Mouse (Mus musculus): ENCODE results near the gene Ptpra. TPM values are rescaled to one million over a fixed set of nuclear protein-coding genes. Genes with fewer than 3 reads are reported as not detected.

Gene Ptpra
- 21.7 and 39.5 TPM in 2 replicates for total RNA-seq (2014; rRNA removed; ENCODE audit: low replicate concordance)
- 44.2 and 44.5 TPM in 2 replicates for polyA plus RNA-seq (2015; fragmentation: Nextera tagmentation; extraction: Ambion mirVana)

DNA sequence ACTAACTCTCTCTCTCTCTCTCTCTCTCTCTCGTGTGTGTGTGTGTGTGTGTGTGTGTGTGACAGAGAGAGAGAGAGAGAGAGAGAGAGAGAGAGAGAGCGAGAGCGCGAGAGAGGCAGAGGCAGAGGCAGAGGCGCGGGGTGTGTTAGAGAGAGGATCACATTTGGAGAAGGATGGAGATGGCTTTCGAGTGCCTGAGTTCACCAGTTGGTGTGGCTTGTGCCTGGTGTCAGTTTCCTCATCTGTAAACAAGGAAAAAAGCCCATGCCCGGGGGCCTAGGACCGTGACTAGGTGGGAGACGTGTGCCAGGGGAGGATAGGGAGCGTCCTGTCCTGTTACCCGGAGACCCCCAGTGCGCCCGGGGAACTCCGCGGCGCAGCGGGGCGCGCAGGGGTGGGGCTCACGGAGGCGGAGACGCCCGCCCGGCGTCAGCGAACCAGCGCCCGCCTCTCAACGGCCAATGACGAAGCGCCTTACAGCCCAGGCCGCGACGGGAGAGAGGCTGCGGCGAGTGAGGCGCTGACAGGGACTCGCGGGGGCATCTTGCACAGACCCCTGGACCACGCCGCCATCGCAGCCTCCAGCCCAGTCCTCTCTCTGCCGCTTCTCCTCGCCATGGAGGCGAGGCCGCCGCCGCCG is at the start of gene Ptpra:
Gene Ptpra, plus strand, starts transcription at position 485 of the 640 bp plus-strand sequence.
- Histone ChIP-seq H3K9ac (replicated peaks; ENCODE audit: low read depth, low read length) (peak within 1 kb of the TSS; percentile 68), H3K9me3 (replicated peaks; ENCODE audit: control insufficient read depth, low read length) (no peaks in the 10 kb centered on the region), H3K4me1 (ENCODE audit: control insufficient read depth, insufficient read depth) (peaks cover 28% of the 10 kb centered on the region), H3K27ac (ENCODE audit: low read depth) (peak within 1 kb of the TSS; percentile 82), H3K4me3 (ENCODE audit: low read depth, low read length) (peak within 1 kb of the TSS; percentile 91), H3K4me2 (ENCODE audit: low read depth, low read length) (peak within 1 kb of the TSS; percentile 88), H3K36me3 (replicated peaks; ENCODE audit: control insufficient read depth, insufficient read depth, low read length) (no peaks in the 10 kb centered on the region), H3K27me3 (ENCODE audit: control insufficient read depth, insufficient read depth, low read length) (0 out of 2 replicates have a peak, but pooled peaks cover 4% of the 10 kb centered on the region)
- under 1% methylated on average over 44 of the region's 50 CpGs for WGBS
- ATAC-seq (ENCODE audit: insufficient read depth, low read depth) (peak; percentile 97), DNase-seq (ENCODE audit: low spot score) (peak; percentile 73)
- TF ChIP-seq CTCF (IDR thresholded peaks at IDR 0.05; ENCODE audit: low read depth) (no peak), EP300 (IDR thresholded peaks at IDR 0.05; ENCODE audit: low read depth) (no peak)

DNA sequence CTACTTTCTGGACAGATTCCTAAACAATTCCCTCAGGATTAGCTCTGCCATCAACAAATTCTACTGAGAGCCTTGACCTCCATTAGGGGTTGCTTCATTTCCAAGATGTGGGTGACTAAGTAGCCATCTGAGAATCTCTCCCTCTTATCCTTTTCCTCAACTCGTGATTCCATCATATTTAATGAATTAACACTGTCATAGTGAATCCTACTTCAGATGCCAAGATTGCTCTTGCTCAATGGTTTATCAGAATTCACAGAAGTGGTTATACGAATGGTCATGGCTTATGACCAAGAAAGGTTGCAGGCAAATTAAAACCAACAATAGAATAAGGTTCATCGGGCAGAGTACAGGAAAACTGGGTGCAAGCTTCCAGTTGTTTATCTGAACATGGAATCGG is 48.2 kb upstream of the Ptpra start:
- Histone ChIP-seq H3K4me2 (ENCODE audit: low read depth, low read length) (no peak overlapping the region), H3K4me3 (ENCODE audit: low read depth, low read length) (no peak overlapping the region), H3K27ac (ENCODE audit: low read depth) (no peak overlapping the region), H3K36me3 (replicated peaks; ENCODE audit: control insufficient read depth, insufficient read depth, low read length) (no peaks in the 10 kb centered on the region), H3K27me3 (ENCODE audit: control insufficient read depth, insufficient read depth, low read length) (peaks cover 18% of the 10 kb centered on the region), H3K9me3 (replicated peaks; ENCODE audit: control insufficient read depth, low read length) (no peaks in the 10 kb centered on the region), H3K9ac (replicated peaks; ENCODE audit: low read depth, low read length) (no peak overlapping the region), H3K4me1 (ENCODE audit: control insufficient read depth, insufficient read depth) (peaks cover 12% of the 10 kb centered on the region; the same call in 1 of the 2 replicates)
- DNase-seq (ENCODE audit: low spot score) (no peak), ATAC-seq (ENCODE audit: insufficient read depth, low read depth) (no peak)
- 63% methylated on average over 4 of the region's 4 CpGs for WGBS
- TF ChIP-seq CTCF (IDR thresholded peaks at IDR 0.05; ENCODE audit: low read depth) (no peak), EP300 (IDR thresholded peaks at IDR 0.05; ENCODE audit: low read depth) (no peak)

DNA sequence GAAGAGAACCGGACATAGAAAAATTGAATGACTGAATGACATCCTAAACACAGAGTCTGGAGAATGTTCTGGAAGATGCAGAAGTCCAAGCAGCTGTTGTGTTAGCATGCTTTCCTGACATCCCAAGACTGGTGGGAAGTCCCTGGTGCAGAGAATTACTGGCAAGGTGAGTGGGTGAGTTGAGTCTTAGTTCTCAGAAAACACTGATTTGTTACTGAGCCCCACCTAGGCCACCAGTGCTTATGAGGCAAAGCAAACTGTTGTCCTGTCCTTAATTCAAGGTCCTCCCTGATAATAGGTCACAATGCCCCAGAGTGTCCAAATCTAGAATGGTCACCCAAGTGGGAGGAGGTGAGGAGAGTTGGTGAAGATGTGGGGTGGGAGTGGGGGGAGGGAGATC is 45.1 kb upstream of the Ptpra start, which contains the start of the genes Gm28372 and 1700020A23Rik:
Gene Gm28372, plus strand, starts transcription at position 301 of the 400 bp plus-strand sequence.
Gene 1700020A23Rik, plus strand, starts transcription at position 321 of the 400 bp plus-strand sequence.
- TF ChIP-seq EP300 (IDR thresholded peaks at IDR 0.05; ENCODE audit: low read depth) = no peak
- Histone ChIP-seq H3K4me3 (ENCODE audit: low read depth, low read length) (no peak within 1 kb of the TSS), H3K27me3 (ENCODE audit: control insufficient read depth, insufficient read depth, low read length) (no peaks in the 10 kb centered on the region), H3K9ac (replicated peaks; ENCODE audit: low read depth, low read length) (no peak within 1 kb of the TSS), H3K9me3 (replicated peaks; ENCODE audit: control insufficient read depth, low read length) (no peaks in the 10 kb centered on the region), H3K4me2 (ENCODE audit: low read depth, low read length) (no peak within 1 kb of the TSS), H3K4me1 (ENCODE audit: control insufficient read depth, insufficient read depth) (no peaks in the 10 kb centered on the region), H3K36me3 (replicated peaks; ENCODE audit: control insufficient read depth, insufficient read depth, low read length) (no peaks in the 10 kb centered on the region), H3K27ac (ENCODE audit: low read depth) (no peak within 1 kb of the TSS)
- 91% methylated on average over 1 of the region's 1 CpGs for WGBS
- ATAC-seq (ENCODE audit: insufficient read depth, low read depth) (no peak), DNase-seq (ENCODE audit: low spot score) (no peak)

DNA sequence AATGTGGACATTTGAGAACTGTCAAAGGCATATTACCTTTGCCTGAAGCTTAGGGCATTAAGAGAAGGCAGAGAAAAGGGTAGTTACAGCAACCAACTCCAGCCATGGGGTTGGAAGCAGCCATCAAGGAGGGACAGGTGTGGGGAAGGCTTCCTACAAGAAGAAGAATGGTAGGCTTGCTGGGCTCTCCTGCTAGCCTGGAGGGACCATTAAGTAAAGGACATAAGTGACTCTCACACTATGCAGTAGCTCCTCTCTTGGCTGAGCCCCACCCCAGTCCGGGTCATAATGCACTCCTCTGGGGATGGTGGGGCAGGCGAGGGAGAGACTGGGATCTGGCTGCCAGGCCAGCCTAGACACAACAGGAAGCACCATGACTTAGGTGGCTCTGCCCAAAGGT is 43.9 kb upstream of the Ptpra start, which contains the start of gene Tmem239:
Gene Tmem239, plus strand, starts transcription at position 301 of the 400 bp plus-strand sequence.
- ATAC-seq (ENCODE audit: insufficient read depth, low read depth) (no peak), DNase-seq (ENCODE audit: low spot score) (no peak)
- Histone ChIP-seq H3K36me3 (replicated peaks; ENCODE audit: control insufficient read depth, insufficient read depth, low read length) (no peaks in the 10 kb centered on the region), H3K9me3 (replicated peaks; ENCODE audit: control insufficient read depth, low read length) (no peaks in the 10 kb centered on the region), H3K4me3 (ENCODE audit: low read depth, low read length) (no peak within 1 kb of the TSS), H3K4me1 (ENCODE audit: control insufficient read depth, insufficient read depth) (no peaks in the 10 kb centered on the region), H3K4me2 (ENCODE audit: low read depth, low read length) (no peak within 1 kb of the TSS), H3K27ac (ENCODE audit: low read depth) (no peak within 1 kb of the TSS), H3K27me3 (ENCODE audit: control insufficient read depth, insufficient read depth, low read length) (no peaks in the 10 kb centered on the region), H3K9ac (replicated peaks; ENCODE audit: low read depth, low read length) (no peak within 1 kb of the TSS)
- no peak for TF ChIP-seq EP300 (IDR thresholded peaks at IDR 0.05; ENCODE audit: low read depth)
- TF ChIP-seq CTCF (IDR thresholded peaks at IDR 0.05; ENCODE audit: low read depth) = no peak
- 64% methylated on average over 2 of the region's 2 CpGs for WGBS

DNA sequence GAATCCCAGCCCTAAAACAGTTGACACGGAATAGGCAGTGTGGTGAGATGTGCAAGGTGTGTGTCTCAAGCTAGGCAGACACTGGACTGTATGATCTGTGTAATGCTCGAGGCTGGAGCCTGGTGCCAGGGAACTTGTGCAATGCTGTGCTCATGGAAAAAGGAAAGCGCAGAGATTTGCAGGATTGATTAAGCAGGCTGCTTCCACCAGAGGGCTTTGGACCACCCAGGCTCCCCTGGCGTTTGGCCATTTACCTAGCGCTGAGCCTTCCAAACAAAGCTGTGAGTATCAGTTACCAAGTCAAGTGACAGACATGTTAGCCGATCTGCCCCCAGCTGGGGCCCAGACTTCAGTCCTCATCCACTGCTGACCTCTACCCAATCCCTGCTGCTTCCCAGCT is 41.9 kb upstream of the Ptpra start:
- no peak overlapping the region for H3K9ac ChIP-seq (replicated peaks; ENCODE audit: low read depth, low read length)
- 25% methylated on average over 6 of the region's 6 CpGs for WGBS
- ATAC-seq (ENCODE audit: insufficient read depth, low read depth) = no peak

More for the DNA sequence above, 41.9 kb upstream of the Ptpra start:
- no peaks in the 10 kb centered on the region for H3K36me3 ChIP-seq (replicated peaks; ENCODE audit: control insufficient read depth, insufficient read depth, low read length)
- no peak for TF ChIP-seq EP300 (IDR thresholded peaks at IDR 0.05; ENCODE audit: low read depth)
- TF ChIP-seq CTCF (IDR thresholded peaks at IDR 0.05; ENCODE audit: low read depth) = no peak
- H3K9me3 ChIP-seq (replicated peaks; ENCODE audit: control insufficient read depth, low read length) = no peaks in the 10 kb centered on the region
- H3K4me1 ChIP-seq (ENCODE audit: control insufficient read depth, insufficient read depth) = no peaks in the 10 kb centered on the region
- H3K4me3 ChIP-seq (ENCODE audit: low read depth, low read length) = no peak overlapping the region
- DNase-seq (ENCODE audit: low spot score) = no peak
- H3K27me3 ChIP-seq (ENCODE audit: control insufficient read depth, insufficient read depth, low read length) = no peaks in the 10 kb centered on the region
- no peak overlapping the region for H3K27ac ChIP-seq (ENCODE audit: low read depth)
- no peak overlapping the region for H3K4me2 ChIP-seq (ENCODE audit: low read depth, low read length)
